Mouse (Mus musculus): ENCODE data around the gene Fam111a.

The Fam111a gene

DNA sequence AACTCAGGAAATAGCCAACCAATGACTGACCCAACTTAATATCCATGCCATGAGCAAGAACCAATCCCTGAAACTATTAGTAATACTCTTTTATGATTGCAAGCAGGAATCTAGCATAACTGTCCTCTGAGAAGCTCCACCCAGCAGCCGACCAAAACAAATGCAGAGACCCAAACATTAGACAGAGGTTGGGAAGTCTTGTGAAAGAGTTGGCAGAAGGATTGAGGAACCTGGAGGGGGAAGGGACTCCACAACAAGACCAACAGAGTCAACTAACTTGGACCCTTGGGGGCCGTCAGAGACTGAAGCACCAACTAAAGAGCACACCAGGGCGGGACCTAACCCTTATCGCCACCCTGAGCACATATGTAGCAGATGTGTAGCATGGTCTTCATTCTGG lies 12.7 kb downstream of the Fam111a start:
- DNase-seq (ENCODE audit: low read depth, low spot score): no peak

- no peak for DNase-seq (ENCODE audit: low read depth, low spot score)
These were observed 18.7 kb downstream of the Fam111a start for GRCm38 (mm10) chr19:12564197-12564596.

GRCm38 (mm10) chr19:12567011-12567410 lies 21.5 kb downstream of the Fam111a start:
- DNase-seq (ENCODE audit: low read depth, low spot score): no peak

DNA sequence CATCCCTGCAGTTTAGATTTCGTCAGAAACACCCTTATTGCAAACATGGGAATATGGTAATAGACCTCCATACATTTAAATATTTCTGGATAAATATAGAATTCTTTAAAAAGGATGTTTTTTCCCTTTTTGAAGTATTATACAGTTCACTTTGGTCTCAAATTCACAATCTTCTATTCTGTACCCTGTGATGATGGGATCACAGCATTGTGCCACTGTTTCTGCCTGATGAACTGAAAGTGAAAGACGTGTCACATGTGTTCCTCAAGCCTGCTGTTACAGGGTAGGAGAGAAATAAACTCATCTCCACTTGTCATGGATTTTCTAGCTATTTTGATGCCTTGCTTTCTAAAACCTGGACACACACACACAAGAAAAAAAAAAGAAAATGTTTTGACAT lies 25.3 kb downstream of the Fam111a start:
- DNase-seq (ENCODE audit: low read depth, low spot score): no peak

DNA sequence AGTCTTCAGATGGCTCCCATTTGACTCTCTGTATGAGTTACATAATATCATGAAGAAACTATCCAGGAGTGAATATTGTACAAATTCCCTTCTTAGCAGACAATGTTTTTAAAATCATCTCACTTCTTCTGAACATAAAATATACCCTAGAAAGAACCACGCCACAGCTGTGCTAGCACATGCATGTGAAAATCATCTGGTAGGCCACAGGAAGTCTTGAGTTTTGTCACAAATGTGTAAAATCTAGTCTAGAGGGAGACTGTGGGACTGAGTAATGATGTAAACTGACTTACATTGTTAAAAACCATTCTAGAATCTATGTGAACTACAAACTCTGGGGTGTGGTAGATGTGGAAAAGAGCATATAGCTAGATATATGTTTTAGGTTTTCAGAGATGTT lies 26.1 kb downstream of the Fam111a start:
- DNase-seq (ENCODE audit: low read depth, low spot score): no peak

DNA sequence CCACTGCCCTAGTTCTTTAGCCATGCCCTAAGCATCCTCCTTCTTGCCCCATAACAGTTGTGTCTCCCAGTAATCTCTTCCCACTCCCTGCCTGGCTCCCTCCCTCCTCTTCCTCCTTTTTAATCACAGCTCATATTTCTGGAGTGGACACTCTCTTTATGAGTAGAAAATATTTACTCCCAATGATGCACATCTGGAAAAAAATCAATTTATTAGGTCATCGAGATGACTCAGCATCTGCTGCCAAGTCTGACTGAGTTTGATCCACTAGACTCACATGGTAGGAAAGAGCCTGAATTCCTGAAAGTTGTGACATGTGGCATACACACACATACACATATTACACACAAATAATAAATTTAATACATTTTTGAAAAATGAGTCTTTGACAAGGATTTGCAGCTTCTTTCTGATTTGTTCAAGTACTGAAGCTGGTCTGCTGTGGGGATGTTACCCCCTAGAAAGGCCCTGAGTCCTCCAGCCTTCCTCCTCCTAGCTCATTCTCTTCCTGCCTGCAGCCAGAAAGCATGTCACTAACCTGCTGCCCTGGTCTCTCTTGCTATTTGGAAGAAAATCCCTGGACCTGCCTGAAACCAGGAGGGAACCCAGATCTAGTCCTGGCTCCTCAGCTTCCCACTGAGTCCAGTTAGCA lies 27.2 kb downstream of the Fam111a start:
- no peak for DNase-seq (ENCODE audit: low read depth, low spot score)

- peak; percentile 88 for DNase-seq (ENCODE audit: low read depth, low spot score)
These were observed 27.9 kb downstream of the Fam111a start for GRCm38 (mm10) chr19:12573266-12574011.

- DNase-seq (ENCODE audit: low read depth, low spot score): peak; percentile 10
These were observed 28.5 kb downstream of the Fam111a start for GRCm38 (mm10) chr19:12574012-12574407.

DNA sequence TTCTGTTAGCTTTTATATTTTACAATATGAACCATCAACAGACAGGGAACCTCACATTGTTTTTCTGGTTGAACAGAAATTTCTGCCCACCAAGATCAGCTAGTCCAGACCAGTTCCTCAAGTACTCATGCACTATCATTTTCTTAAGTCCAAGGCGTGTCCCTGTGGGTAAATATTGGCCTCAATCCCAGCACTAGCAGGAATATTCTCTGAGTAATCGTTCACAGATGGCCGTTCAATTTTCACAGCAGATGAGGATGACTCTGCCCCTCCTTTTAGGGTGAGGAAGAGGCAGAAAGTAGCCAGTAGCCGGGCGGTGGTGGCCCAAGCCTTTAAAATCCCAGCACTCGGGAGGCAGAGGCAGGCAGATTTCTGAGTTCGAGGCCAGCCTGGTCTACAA lies 29.6 kb downstream of the Fam111a start:
- no peak for DNase-seq (ENCODE audit: low read depth, low spot score)

DNA sequence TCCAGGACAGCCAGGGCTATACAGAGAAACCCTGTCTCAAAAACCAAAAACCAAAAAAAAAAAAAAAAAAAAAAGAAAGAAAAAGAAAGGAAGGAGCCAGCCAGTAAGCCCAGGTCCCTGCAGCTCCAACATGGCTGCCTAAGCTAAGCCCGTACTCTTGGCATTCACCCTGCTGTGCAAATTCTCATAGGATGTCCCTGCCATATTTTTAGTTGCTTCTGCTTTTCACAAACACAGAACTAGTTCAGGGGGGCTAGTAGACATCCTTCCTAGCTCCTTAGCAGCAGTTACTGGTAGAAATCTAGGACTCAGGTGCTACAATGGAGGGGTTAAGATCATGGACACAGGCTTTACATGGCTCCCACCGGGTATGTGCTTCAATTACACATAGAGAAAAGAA lies 30.0 kb downstream of the Fam111a start:
- DNase-seq (ENCODE audit: low read depth, low spot score): no peak

- no peak for DNase-seq (ENCODE audit: low read depth, low spot score)
These were observed 31.1 kb downstream of the Fam111a start for GRCm38 (mm10) chr19:12576639-12577038.

- DNase-seq (ENCODE audit: low read depth, low spot score): no peak
These were observed 39.8 kb downstream of the Fam111a start for GRCm38 (mm10) chr19:12585310-12585709.

DNA sequence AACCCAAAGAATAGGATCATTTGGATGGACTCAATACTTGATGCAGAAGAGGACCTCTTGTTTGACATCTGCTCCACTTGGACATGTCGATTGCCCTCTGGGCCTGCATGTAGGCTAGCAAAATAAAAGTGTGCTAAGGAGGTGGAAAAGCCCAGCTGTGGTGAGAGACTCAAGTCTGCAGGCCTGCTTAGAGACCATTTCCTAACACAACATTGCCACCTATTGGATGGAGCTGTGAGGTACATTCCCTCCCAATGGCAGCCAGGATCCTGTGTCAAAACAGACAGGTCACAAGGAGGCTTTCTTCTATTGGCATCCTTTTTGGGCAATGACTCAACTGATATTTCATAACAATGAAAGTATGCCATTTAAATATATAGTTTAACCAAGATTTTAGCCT lies 46.4 kb downstream of the Fam111a start:
- DNase-seq (ENCODE audit: low read depth, low spot score): peak; percentile 71

GRCm38 (mm10) chr19:12595135-12595529 lies 49.6 kb downstream of the Fam111a start:
- DNase-seq (ENCODE audit: low read depth, low spot score): no peak

- peak; percentile 72 for DNase-seq (ENCODE audit: low read depth, low spot score)
These were observed 50.2 kb downstream of the Fam111a start for GRCm38 (mm10) chr19:12595530-12596289.

DNA sequence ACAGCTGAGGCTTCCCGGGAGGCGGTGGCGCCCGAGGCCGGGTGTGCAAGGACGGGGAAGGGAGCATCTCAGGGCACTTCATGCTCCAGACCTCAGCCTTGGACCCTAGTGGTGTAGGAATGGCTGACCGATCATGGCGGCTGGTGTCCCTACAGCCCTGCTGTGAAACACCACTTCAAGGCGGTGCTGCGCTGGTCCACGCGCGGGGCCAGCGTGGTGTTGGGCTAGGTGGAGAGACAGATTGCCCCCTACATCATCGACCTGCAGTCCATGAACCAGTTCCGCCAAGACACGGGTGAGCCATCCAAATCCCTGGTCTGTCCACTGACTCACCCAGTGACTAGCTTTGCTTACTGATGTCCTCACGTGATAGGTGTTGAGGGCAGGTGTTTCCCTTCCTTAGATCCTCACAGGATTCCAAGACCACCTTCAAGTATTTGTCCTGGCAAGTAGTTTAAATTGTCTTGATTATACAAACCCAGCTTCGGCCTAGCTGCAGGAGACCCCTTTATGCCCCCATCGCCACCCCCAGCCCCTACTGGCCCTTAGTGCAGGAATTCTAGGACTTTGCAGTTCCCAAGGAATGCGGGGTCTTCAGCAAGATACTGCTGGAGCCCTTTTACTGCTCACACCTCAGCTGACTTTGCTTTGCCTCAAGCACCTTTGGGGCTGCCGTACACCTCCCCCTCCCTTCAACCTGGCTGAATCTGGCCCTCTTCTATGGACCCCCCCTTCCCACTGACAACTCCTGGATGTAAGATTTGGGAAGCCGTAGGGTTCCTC lies 50.9 kb downstream of the Fam111a start:
- DNase-seq (ENCODE audit: low read depth, low spot score): peak; percentile 13

GRCm38 (mm10) chr19:12597073-12597405 lies 51.5 kb downstream of the Fam111a start:
- DNase-seq (ENCODE audit: low read depth, low spot score): peak; percentile 8

DNA sequence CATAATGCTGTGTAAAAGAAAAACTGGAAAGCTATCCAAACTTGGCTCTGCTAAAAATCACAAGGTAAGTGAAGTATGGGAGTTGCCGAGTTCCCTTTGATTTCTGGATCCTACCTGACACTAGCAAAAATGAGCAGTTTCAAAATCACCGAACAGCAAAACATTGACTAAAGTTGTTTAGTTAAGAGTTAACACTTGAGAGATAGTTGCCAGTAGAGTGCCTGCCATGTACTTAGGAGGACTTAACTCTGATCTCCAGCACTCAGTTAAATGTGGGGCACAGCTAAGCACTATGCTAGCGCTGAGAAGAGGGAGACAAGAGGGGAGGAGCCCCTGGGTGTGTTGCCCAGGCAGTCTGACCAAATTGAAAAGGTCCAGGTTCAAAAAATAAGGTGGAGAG lies 53.1 kb downstream of the Fam111a start:
- no peak for DNase-seq (ENCODE audit: low read depth, low spot score)

DNA sequence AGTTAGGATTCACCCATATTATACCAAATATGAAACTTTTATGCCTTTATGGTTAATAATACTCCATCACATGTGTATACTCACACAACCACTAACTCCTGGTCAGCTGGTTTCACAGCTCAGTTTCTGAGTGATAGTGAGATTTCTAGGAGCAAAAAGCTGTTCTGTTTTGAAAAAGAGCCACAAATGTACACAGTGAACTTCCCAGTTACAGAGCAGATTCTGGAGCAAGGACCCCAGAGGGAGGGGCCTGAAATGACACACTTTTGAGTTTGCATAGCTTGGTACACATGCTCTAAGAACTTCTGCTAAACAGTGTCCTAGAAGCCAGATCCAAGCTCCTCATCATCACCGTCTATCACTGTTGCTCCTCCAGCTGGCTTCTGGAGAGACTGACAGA lies 54.1 kb downstream of the Fam111a start, which contains the start of gene Gm4952:
Gm4952 (plus strand) TSS at position 301 of the 400 bp plus-strand sequence.
- DNase-seq (ENCODE audit: low read depth, low spot score): no peak

- no peak for DNase-seq (ENCODE audit: low read depth, low spot score)
These were observed 55.3 kb downstream of the Fam111a start for GRCm38 (mm10) chr19:12600684-12601480.

- DNase-seq (ENCODE audit: low read depth, low spot score): no peak
These were observed 62.8 kb downstream of the Fam111a start for GRCm38 (mm10) chr19:12608336-12608735.

Measured in mesoderm, embryonic 11.5 days (tissue).